ENCODE assay signal across 23 mouse cellular contexts in genomic region chr2:129057920-129058361, GRCm38 (mm10). TPM values are rescaled to one million over a fixed set of nuclear protein-coding genes. Genes with fewer than 3 reads are reported as not detected.
A peak's percentile ranks its signal among the peaks of the same experiment; 100 is the strongest.
DNase-seq lines count a peak whose midpoint lies in the region; ATAC-seq lines count a peak whose summit lies in the region.
"Had no signal": no experiment of that assay in that cellular context is flagged by ENCODE, and none has a peak within 500 bp of the region (broad histone marks: within the 10 kb centered on the region; RNA-seq: fewer than 3 reads in every experiment).

No protein-coding gene starts in this region.

- peak overlapping the region; percentile 53 for H3K4me2 ChIP-seq in liver, embryonic 12.5 days
- H3K4me2 ChIP-seq in liver, embryonic 16.5 days (ENCODE audit: low read depth, low read length), result peak overlapping the region; percentile 45
- H3K4me2 ChIP-seq: forebrain, embryonic 15.5 days; heart, embryonic 15.5 days; hindbrain, embryonic 13.5 days had no signal

- H3K9me3 ChIP-seq in liver, embryonic 12.5 days (replicated peaks), result no peaks in the 10 kb centered on the region; the same call in 1 of the 2 replicates
- no peaks in the 10 kb centered on the region for H3K9me3 ChIP-seq in liver, embryonic 16.5 days (replicated peaks; ENCODE audit: control insufficient read depth, low read length)
- H3K9me3 ChIP-seq: forebrain, embryonic 15.5 days; G1E; heart, embryonic 10.5 days; heart, embryonic 15.5 days had no signal

- peak overlapping the region; percentile 10; the same call in 1 of the 2 replicates for H3K4me3 ChIP-seq in liver, embryonic 12.5 days
- H3K4me3 ChIP-seq in liver, embryonic 16.5 days (ENCODE audit: low read depth, low read length), result 0 out of 2 replicates have a peak overlapping the region, but pooled peaks have one; percentile 2
- H3K4me3 ChIP-seq: embryonic facial prominence, embryonic 10.5 days; forebrain, embryonic 15.5 days; heart, embryonic 10.5 days; heart, embryonic 15.5 days; hindbrain, embryonic 13.5 days had no signal

- 52% methylated on average over 6 of the region's 6 CpGs for WGBS in liver, embryonic 12.5 days (ENCODE audit: insufficient replicate concordance)
- WGBS in liver, embryonic 16.5 days (ENCODE audit: insufficient replicate concordance), result 45% methylated on average over 6 of the region's 6 CpGs

- no peaks in the 10 kb centered on the region for H3K36me3 ChIP-seq in liver, embryonic 12.5 days
- no peaks in the 10 kb centered on the region for H3K36me3 ChIP-seq in liver, embryonic 16.5 days (ENCODE audit: control insufficient read depth, insufficient read depth)
- H3K36me3 ChIP-seq: embryonic facial prominence, embryonic 10.5 days; forebrain, embryonic 15.5 days; G1E; heart, embryonic 10.5 days; heart, embryonic 15.5 days; hindbrain, embryonic 13.5 days had no signal

- peaks cover 21% of the 10 kb centered on the region for H3K4me1 ChIP-seq in liver, embryonic 12.5 days
- peaks cover 18% of the 10 kb centered on the region for H3K4me1 ChIP-seq in liver, embryonic 16.5 days (ENCODE audit: control insufficient read depth, low read depth, low read length)
- H3K4me1 ChIP-seq: embryonic facial prominence, embryonic 10.5 days; forebrain, embryonic 15.5 days; heart, embryonic 10.5 days; heart, embryonic 15.5 days; hindbrain, embryonic 13.5 days had no signal

- peaks cover 18% of the 10 kb centered on the region for H3K27me3 ChIP-seq in liver, embryonic 12.5 days (replicated peaks)
- H3K27me3 ChIP-seq in liver, embryonic 16.5 days (ENCODE audit: control insufficient read depth, insufficient read depth, low read depth, low read length), result no peaks in the 10 kb centered on the region
- H3K27me3 ChIP-seq: forebrain, embryonic 15.5 days; heart, embryonic 15.5 days; hindbrain, embryonic 13.5 days had no signal

- intact Hi-C loops in left cerebral cortex, postnatal 36 days (cut with DNase I), result no loop called here

- peak; percentile 98 for ATAC-seq in liver, embryonic 12.5 days
- peak; percentile 99 for ATAC-seq in liver, embryonic 16.5 days (ENCODE audit: low read depth)
- ATAC-seq: CD4-positive, CD25-positive, alpha-beta regulatory T cell, adult 4 months; forebrain, embryonic 15.5 days had no signal

- peak; percentile 73 for DNase-seq in A20 (ENCODE audit: low read depth, low spot score)
- peak; percentile 24 for DNase-seq in c-Kit-positive CD71-positive TER-119-negative erythroid progenitor cells, embryonic 14.5 days (ENCODE audit: low read depth)
- no peak for DNase-seq in left cerebral cortex, postnatal 36 days (ENCODE audit: low spot score in 2 of 2)
- DNase-seq in right cerebral cortex, postnatal 4 days, result no peak
- DNase-seq in left cerebral cortex, adult 9 months (ENCODE audit: low spot score in 2 of 2), result no peak
- DNase-seq: adrenal gland, postnatal 14 days; B cell, adult 2 months; cerebellum, adult 2 months; cerebellum, postnatal 10 days; gastrocnemius, postnatal 36 days; heart, adult 18-20 months; heart, postnatal 14 days had no signal

- peak overlapping the region; percentile 49; the same call in 1 of the 2 replicates for H3K27ac ChIP-seq in liver, embryonic 12.5 days
- no peak overlapping the region for H3K27ac ChIP-seq in liver, embryonic 16.5 days (ENCODE audit: low read length)
- H3K27ac ChIP-seq: embryonic facial prominence, embryonic 10.5 days; forebrain, embryonic 15.5 days; heart, embryonic 10.5 days; heart, embryonic 15.5 days; hindbrain, embryonic 13.5 days had no signal

- 0 out of 2 replicates have a peak overlapping the region, but pooled peaks have one; percentile 2 for H3K9ac ChIP-seq in liver, embryonic 12.5 days
- H3K9ac ChIP-seq in liver, embryonic 16.5 days (ENCODE audit: low read depth, low read length), result no peak overlapping the region
- H3K9ac ChIP-seq: forebrain, embryonic 15.5 days; heart, embryonic 15.5 days; hindbrain, embryonic 13.5 days had no signal

RNA-seq across cellular contexts. Expression of gene Ttl, which starts 7.8 kb away (rescaled TPM):
- 2.6 and 3.2 TPM in 2 replicates for polyA plus RNA-seq in liver, embryonic 12.5 days (2016; fragmentation: Nextera tagmentation; extraction: Ambion mirVana)
- 1.8 TPM in 2 replicates for polyA plus RNA-seq in liver, embryonic 16.5 days (2015; fragmentation: Nextera tagmentation; extraction: Ambion mirVana)
- 10 to 100 TPM; 65.0 to 73.7 TPM for total RNA-seq in left cerebral cortex, postnatal 36 days (2021)
- polyA plus RNA-seq: G1E had no signal

RNA-seq across cellular contexts. Expression of gene Vinac1, which starts 10.0 kb away (rescaled TPM):
- 0.02 TPM in 1 of 2 replicates, not detected in the other for polyA plus RNA-seq in liver, embryonic 12.5 days (2016; fragmentation: Nextera tagmentation; extraction: Ambion mirVana)
- polyA plus RNA-seq in liver, embryonic 16.5 days (2015; fragmentation: Nextera tagmentation; extraction: Ambion mirVana), result not detected in 2 replicates
- under 1 TPM; 0.11 to 0.39 TPM for total RNA-seq in left cerebral cortex, postnatal 36 days (2021)
- total RNA-seq: gastrocnemius, adult 8-10 months; gastrocnemius, postnatal 36 days; heart, adult 18-20 months; heart, postnatal 14 days; hematopoietic stem cell, adult 5-6 weeks had no signal
- polyA plus RNA-seq: CD4-positive, CD25-positive, alpha-beta regulatory T cell, adult 4 months; G1E had no signal

RNA-seq across cellular contexts. Expression of gene Polr1b, which starts 42.9 kb away (rescaled TPM):
- polyA plus RNA-seq in liver, embryonic 12.5 days (2016; fragmentation: Nextera tagmentation; extraction: Ambion mirVana), result 38.3 and 40.6 TPM in 2 replicates
- 9.1 and 10.3 TPM in 2 replicates for polyA plus RNA-seq in liver, embryonic 16.5 days (2015; fragmentation: Nextera tagmentation; extraction: Ambion mirVana)
- total RNA-seq in left cerebral cortex, postnatal 36 days (2021), result 10 to 100 TPM; 19.8 to 25.9 TPM

Comparison
In these comparisons a context has a peak if more than half of its experiments do, and no peak if none do; other contexts are left out.
1. DNase-seq: peak in A20 (single experiment) and c-Kit-positive CD71-positive TER-119-negative erythroid progenitor cells, embryonic 14.5 days (single experiment); none in left cerebral cortex, postnatal 36 days (0 of 2), right cerebral cortex, postnatal 4 days (single experiment) and left cerebral cortex, adult 9 months (0 of 2).